7 mouse cellular contexts compared by ENCODE assay signal in the genomic region with DNA sequence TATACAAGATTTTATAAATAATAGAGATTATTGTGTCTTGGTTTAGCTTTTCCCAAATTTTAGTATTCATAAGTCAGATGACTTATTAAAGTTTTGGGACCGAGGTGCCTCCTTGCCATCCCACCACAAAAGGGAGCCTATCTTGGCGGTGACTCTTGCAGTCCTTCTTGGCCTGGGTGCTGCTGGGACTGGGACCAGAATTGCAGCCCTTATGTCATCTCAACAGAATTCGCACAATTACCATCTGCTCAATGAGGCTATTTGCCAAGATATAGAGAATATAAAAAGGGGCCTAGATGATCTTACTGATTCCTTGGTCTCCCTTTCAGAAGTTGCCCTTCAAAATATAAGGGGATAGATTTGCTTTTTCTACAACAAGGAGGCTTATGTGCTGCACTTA. TPM values are rescaled to one million over a fixed set of nuclear protein-coding genes. Genes with fewer than 3 reads are reported as not detected.
DNase-seq lines count a peak whose midpoint lies in the region; TF ChIP-seq lines count a peak whose summit lies in the region.
"Not testable (repeated sequence)": the region's sequence is repeated elsewhere in the genome, so short reads cannot be mapped to it uniquely, and the experiment has no call there.

No protein-coding gene starts in this region.

- H3K4me1 ChIP-seq in cerebellum, adult 2 months (ENCODE audit: control insufficient read depth, insufficient read depth, low read length), result not testable (repeated sequence)

- TF ChIP-seq CTCF in cerebellum, adult 2 months (IDR thresholded peaks at IDR 0.05; ENCODE audit: borderline replicate concordance, insufficient read depth, low read depth, low read length), result not testable (repeated sequence)

- DNase-seq in brain, adult 2 months (ENCODE audit: low read depth, low spot score), result peak; percentile 69
- DNase-seq in cerebellum, adult 11-12 months, result peak; percentile 65
- DNase-seq in cerebellum, adult 2 months, result peak; percentile 32 to 69
- peak; percentile 82 for DNase-seq in cerebellum, adult 9-10 months
- peak; percentile 47 to 55 for DNase-seq in cerebellum, postnatal 10 days
- DNase-seq in cerebellum, postnatal 25 days, result peak; percentile 27 to 50
- peak; percentile 35 for DNase-seq in heart, adult 11 months

- not testable (repeated sequence) for H3K27ac ChIP-seq in cerebellum, adult 2 months (ENCODE audit: insufficient read depth, low read length)

- H3K27me3 ChIP-seq in cerebellum, adult 2 months (ENCODE audit: control insufficient read depth, insufficient read depth, low read length), result not testable (repeated sequence)

- TF ChIP-seq POLR2A in cerebellum, adult 2 months (IDR thresholded peaks at IDR 0.05; ENCODE audit: borderline replicate concordance, insufficient read depth, low read length), result not testable (repeated sequence)

- H3K4me3 ChIP-seq in cerebellum, adult 2 months (replicated peaks; ENCODE audit: insufficient read depth, low read depth, low read length), result not testable (repeated sequence)

- 48% methylated on average over 3 of the region's 3 CpGs for WGBS in cerebellum, adult 2 months

RNA-seq across cellular contexts. Expression of a gene that starts 53.0 kb away (rescaled TPM):
- polyA plus RNA-seq in cerebellum, adult 2 months (2012; rRNA removed), result 11.1 and 12.2 TPM in 2 replicates
